Mouse (Mus musculus): ENCODE data around the gene Opcml. TPM values are rescaled to one million over a fixed set of nuclear protein-coding genes. Genes with fewer than 3 reads are reported as not detected.
A peak's percentile ranks its signal among the peaks of the same experiment; 100 is the strongest.

Opcml gene
- total and polyA plus RNA-seq, 2 experiments from 2014 or later, result 48.3 to 88.2 TPM

GRCm38 (mm10) chr9:28720186-28720585, 929.6 kb downstream of the Opcml start:
- Histone ChIP-seq H3K9ac (replicated peaks; ENCODE audit: low read length) (no peak overlapping the region), H3K4me2 (ENCODE audit: low read depth, low read length) (no peak overlapping the region), H3K9me3 (ENCODE audit: low read length) (no peaks in the 10 kb centered on the region), H3K4me1 (ENCODE audit: insufficient read depth, low read length) (no peaks in the 10 kb centered on the region), H3K4me3 (ENCODE audit: low read length) (no peak overlapping the region), H3K27ac (no peak overlapping the region), H3K36me3 (ENCODE audit: insufficient read depth, low read length) (no peaks in the 10 kb centered on the region), H3K27me3 (ENCODE audit: insufficient read depth, low read length) (no peaks in the 10 kb centered on the region)
- ATAC-seq (no peak), DNase-seq (ENCODE audit: low spot score) (no peak)
- WGBS, result 90% methylated on average over 2 of the region's 2 CpGs
- TF ChIP-seq CTCF (IDR thresholded peaks at IDR 0.05; ENCODE audit: low read depth), result no peak

- WGBS, result 58% methylated on average over 10 of the region's 10 CpGs
- H3K4me2 ChIP-seq (ENCODE audit: low read depth, low read length), result no peak overlapping the region
- no peaks in the 10 kb centered on the region for H3K4me1 ChIP-seq (ENCODE audit: insufficient read depth, low read length)
- ATAC-seq (no peak), DNase-seq (ENCODE audit: low spot score) (peak; percentile 25)
- H3K9me3 ChIP-seq (ENCODE audit: low read length), result no peaks in the 10 kb centered on the region
- H3K36me3 ChIP-seq (ENCODE audit: insufficient read depth, low read length), result no peaks in the 10 kb centered on the region
- H3K9ac ChIP-seq (replicated peaks; ENCODE audit: low read length), result no peak overlapping the region
- H3K27ac ChIP-seq, result no peak overlapping the region
- H3K27me3 ChIP-seq (ENCODE audit: insufficient read depth, low read length), result no peaks in the 10 kb centered on the region
- no peak for TF ChIP-seq CTCF (IDR thresholded peaks at IDR 0.05; ENCODE audit: low read depth)
- no peak overlapping the region for H3K4me3 ChIP-seq (ENCODE audit: low read length)
Observed at GRCm38 (mm10) chr9:28731811-28732602, 941.4 kb downstream of the Opcml start.

GRCm38 (mm10) chr9:28737955-28738354, 947.4 kb downstream of the Opcml start:
- H3K9ac ChIP-seq (replicated peaks; ENCODE audit: low read length), result no peak overlapping the region
- DNase-seq (ENCODE audit: low spot score) (no peak), ATAC-seq (no peak)
- H3K9me3 ChIP-seq (ENCODE audit: low read length), result no peaks in the 10 kb centered on the region
- H3K36me3 ChIP-seq (ENCODE audit: insufficient read depth, low read length), result no peaks in the 10 kb centered on the region
- 75% methylated on average over 2 of the region's 2 CpGs for WGBS
- no peak for TF ChIP-seq CTCF (IDR thresholded peaks at IDR 0.05; ENCODE audit: low read depth)
- no peaks in the 10 kb centered on the region for H3K27me3 ChIP-seq (ENCODE audit: insufficient read depth, low read length)
- no peak overlapping the region for H3K4me3 ChIP-seq (ENCODE audit: low read length)
- H3K4me1 ChIP-seq (ENCODE audit: insufficient read depth, low read length), result no peaks in the 10 kb centered on the region
- no peak overlapping the region for H3K4me2 ChIP-seq (ENCODE audit: low read depth, low read length)
- H3K27ac ChIP-seq, result no peak overlapping the region

GRCm38 (mm10) chr9:28738451-28738860, 947.9 kb downstream of the Opcml start:
- Histone ChIP-seq H3K4me3 (ENCODE audit: low read length) (no peak overlapping the region), H3K36me3 (ENCODE audit: insufficient read depth, low read length) (no peaks in the 10 kb centered on the region), H3K27ac (no peak overlapping the region), H3K27me3 (ENCODE audit: insufficient read depth, low read length) (no peaks in the 10 kb centered on the region), H3K9ac (replicated peaks; ENCODE audit: low read length) (no peak overlapping the region), H3K9me3 (ENCODE audit: low read length) (no peaks in the 10 kb centered on the region), H3K4me1 (ENCODE audit: insufficient read depth, low read length) (no peaks in the 10 kb centered on the region), H3K4me2 (ENCODE audit: low read depth, low read length) (no peak overlapping the region)
- ATAC-seq (no peak), DNase-seq (ENCODE audit: low spot score) (peak; percentile 21)
- no peak for TF ChIP-seq CTCF (IDR thresholded peaks at IDR 0.05; ENCODE audit: low read depth)
- WGBS, result 52% methylated on average over 1 of the region's 1 CpGs

GRCm38 (mm10) chr9:28744771-28745170, 954.2 kb downstream of the Opcml start:
- ATAC-seq, result no peak
- Histone ChIP-seq H3K27ac (no peak overlapping the region), H3K27me3 (ENCODE audit: insufficient read depth, low read length) (no peaks in the 10 kb centered on the region), H3K4me2 (ENCODE audit: low read depth, low read length) (no peak overlapping the region), H3K9me3 (ENCODE audit: low read length) (no peaks in the 10 kb centered on the region), H3K4me3 (ENCODE audit: low read length) (no peak overlapping the region), H3K36me3 (ENCODE audit: insufficient read depth, low read length) (no peaks in the 10 kb centered on the region), H3K4me1 (ENCODE audit: insufficient read depth, low read length) (no peaks in the 10 kb centered on the region), H3K9ac (replicated peaks; ENCODE audit: low read length) (no peak overlapping the region)
- WGBS, result 60% methylated on average over 3 of the region's 3 CpGs
- DNase-seq (ENCODE audit: low spot score), result peak; percentile 20
- no peak for TF ChIP-seq CTCF (IDR thresholded peaks at IDR 0.05; ENCODE audit: low read depth)

- TF ChIP-seq CTCF (IDR thresholded peaks at IDR 0.05; ENCODE audit: low read depth), result peak; percentile 58
- Histone ChIP-seq H3K9ac (replicated peaks; ENCODE audit: low read length) (no peak overlapping the region), H3K4me2 (ENCODE audit: low read depth, low read length) (no peak overlapping the region), H3K36me3 (ENCODE audit: insufficient read depth, low read length) (no peaks in the 10 kb centered on the region), H3K4me1 (ENCODE audit: insufficient read depth, low read length) (no peaks in the 10 kb centered on the region), H3K27me3 (ENCODE audit: insufficient read depth, low read length) (no peaks in the 10 kb centered on the region), H3K4me3 (ENCODE audit: low read length) (no peak overlapping the region), H3K27ac (no peak overlapping the region), H3K9me3 (ENCODE audit: low read length) (no peaks in the 10 kb centered on the region)
- DNase-seq (ENCODE audit: low spot score), result peak; percentile 56
- no peak for ATAC-seq
- WGBS, result 69% methylated on average over 2 of the region's 2 CpGs
Observed at GRCm38 (mm10) chr9:28748902-28749301, 958.3 kb downstream of the Opcml start.

- no peak overlapping the region for H3K9ac ChIP-seq (replicated peaks; ENCODE audit: low read length)
- H3K4me3 ChIP-seq (ENCODE audit: low read length), result no peak overlapping the region
- no peak overlapping the region for H3K27ac ChIP-seq
- no peaks in the 10 kb centered on the region for H3K4me1 ChIP-seq (ENCODE audit: insufficient read depth, low read length)
- no peaks in the 10 kb centered on the region for H3K9me3 ChIP-seq (ENCODE audit: low read length)
- no peaks in the 10 kb centered on the region for H3K36me3 ChIP-seq (ENCODE audit: insufficient read depth, low read length)
- DNase-seq (ENCODE audit: low spot score) (no peak), ATAC-seq (no peak)
- no peak overlapping the region for H3K4me2 ChIP-seq (ENCODE audit: low read depth, low read length)
- 63% methylated on average over 5 of the region's 5 CpGs for WGBS
- H3K27me3 ChIP-seq (ENCODE audit: insufficient read depth, low read length), result no peaks in the 10 kb centered on the region
- TF ChIP-seq CTCF (IDR thresholded peaks at IDR 0.05; ENCODE audit: low read depth), result no peak
Observed at GRCm38 (mm10) chr9:28752908-28753307, 962.3 kb downstream of the Opcml start.
